Comparison of ENCODE assay signal across 10 mouse cellular contexts in the genomic region with DNA sequence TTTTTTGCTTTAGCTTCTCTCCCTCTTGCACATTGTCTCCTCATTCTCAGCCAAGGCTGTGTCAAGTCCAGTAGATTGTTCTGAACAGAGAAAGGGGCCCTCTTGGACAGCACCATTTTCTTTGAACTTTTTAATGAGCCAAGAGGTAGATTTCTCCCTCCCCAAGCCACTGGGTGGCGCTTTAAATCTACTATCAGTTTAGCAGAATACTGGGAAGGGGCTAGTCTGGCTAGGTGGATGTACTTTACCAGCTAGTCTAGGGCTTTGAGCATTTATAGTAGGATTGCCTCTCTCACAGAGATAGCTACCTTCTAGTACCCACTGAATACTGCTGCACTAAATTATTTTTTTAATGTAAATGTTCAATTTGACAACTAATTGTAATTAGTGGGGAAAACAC. TPM values are rescaled to one million over a fixed set of nuclear protein-coding genes. Genes with fewer than 3 reads are reported as not detected.
DNase-seq lines count a peak whose midpoint lies in the region; ATAC-seq and TF ChIP-seq lines count a peak whose summit lies in the region.
"Had no signal": no experiment of that assay in that cellular context is flagged by ENCODE, and none has a peak within 500 bp of the region (broad histone marks: within the 10 kb centered on the region; RNA-seq: fewer than 3 reads in every experiment).

No protein-coding gene starts in this region.

- H3K27ac ChIP-seq in forebrain, embryonic 11.5 days (ENCODE audit: low read depth, low read length) = no peak overlapping the region
- no peak overlapping the region; the same call in 1 of the 2 replicates for H3K27ac ChIP-seq in midbrain, embryonic 10.5 days (replicated peaks)
- H3K27ac ChIP-seq in cerebellum, adult 2 months (ENCODE audit: insufficient read depth, low read length) = no peak overlapping the region
- H3K27ac ChIP-seq: heart, embryonic 15.5 days had no signal

- peak; percentile 80 for TF ChIP-seq CTCF in Patski (IDR thresholded peaks at IDR 0.05)
- no peak for TF ChIP-seq CTCF in cerebellum, adult 2 months (IDR thresholded peaks at IDR 0.05; ENCODE audit: borderline replicate concordance, insufficient read depth, low read depth, low read length)

- no peaks in the 10 kb centered on the region for H3K9me3 ChIP-seq in forebrain, embryonic 11.5 days (ENCODE audit: control insufficient read depth, low read length)
- H3K9me3 ChIP-seq in midbrain, embryonic 10.5 days (replicated peaks) = no peaks in the 10 kb centered on the region
- H3K9me3 ChIP-seq: heart, embryonic 15.5 days had no signal

- DNase-seq in layer of hippocampus, adult 11-12 months (ENCODE audit: low spot score) = peak; percentile 37
- no peak for DNase-seq in layer of hippocampus, adult 9-10 months (ENCODE audit: low spot score)
- DNase-seq in Patski (ENCODE audit: low read depth, low spot score) = no peak
- DNase-seq in forebrain, embryonic 11.5 days (ENCODE audit: low spot score) = peak; percentile 71
- DNase-seq in midbrain, embryonic 10.5 days (ENCODE audit: low spot score) = peak; percentile 60
- no peak for DNase-seq in cerebellum, adult 11-12 months
- DNase-seq in cerebellum, adult 2 months = no peak

- no peaks in the 10 kb centered on the region for H3K27me3 ChIP-seq in Patski
- no peaks in the 10 kb centered on the region for H3K27me3 ChIP-seq in forebrain, embryonic 11.5 days (ENCODE audit: control insufficient read depth, insufficient read depth, low read length)
- H3K27me3 ChIP-seq in midbrain, embryonic 10.5 days (ENCODE audit: low read depth, poor library complexity, severe bottlenecking) = peaks cover 6% of the 10 kb centered on the region; the same call in 1 of the 2 replicates
- no peaks in the 10 kb centered on the region for H3K27me3 ChIP-seq in cerebellum, adult 2 months (ENCODE audit: control insufficient read depth, insufficient read depth, low read length)
- H3K27me3 ChIP-seq: heart, embryonic 15.5 days had no signal

- CTCF ChIA-PET in Patski (lab: Charles Lee) = interaction anchor here (0.7 to 2.2 kb wide), 12 partner anchors 10 to 64 kb away, joined by 3 to 14 read pairs (median 4); no protein-coding TSS in a partner anchor

- peak; percentile 46 for ATAC-seq in Patski
- ATAC-seq in forebrain, embryonic 11.5 days (replicated peaks; ENCODE audit: low FRiP score) = peak; percentile 82
- ATAC-seq in megakaryocyte progenitor cell, adult 5-6 weeks (replicated peaks; ENCODE audit: poor library complexity) = no peak

- H3K4me1 ChIP-seq in forebrain, embryonic 11.5 days (replicated peaks; ENCODE audit: control insufficient read depth, insufficient read depth, low read length) = no peaks in the 10 kb centered on the region
- H3K4me1 ChIP-seq in midbrain, embryonic 10.5 days = peaks cover 37% of the 10 kb centered on the region
- H3K4me1 ChIP-seq in cerebellum, adult 2 months (ENCODE audit: control insufficient read depth, insufficient read depth, low read length) = no peaks in the 10 kb centered on the region
- H3K4me1 ChIP-seq: heart, embryonic 15.5 days had no signal

- no peak overlapping the region for H3K4me3 ChIP-seq in forebrain, embryonic 11.5 days (ENCODE audit: low read depth, low read length)
- H3K4me3 ChIP-seq in midbrain, embryonic 10.5 days = no peak overlapping the region
- H3K4me3 ChIP-seq in cerebellum, adult 2 months (replicated peaks; ENCODE audit: insufficient read depth, low read depth, low read length) = no peak overlapping the region
- H3K4me3 ChIP-seq: heart, embryonic 15.5 days had no signal

- H3K36me3 ChIP-seq in forebrain, embryonic 11.5 days (ENCODE audit: control insufficient read depth, insufficient read depth, low read length) = no peaks in the 10 kb centered on the region
- H3K36me3 ChIP-seq in midbrain, embryonic 10.5 days = no peaks in the 10 kb centered on the region
- H3K36me3 ChIP-seq: heart, embryonic 15.5 days had no signal

- TF ChIP-seq POLR2A in cerebellum, adult 2 months (IDR thresholded peaks at IDR 0.05; ENCODE audit: borderline replicate concordance, insufficient read depth, low read length) = no peak

- H3K9ac ChIP-seq in forebrain, embryonic 11.5 days (ENCODE audit: low read length) = no peak overlapping the region
- H3K9ac ChIP-seq: heart, embryonic 15.5 days had no signal

- in situ Hi-C loops in Patski (cut with MboI; ENCODE audit: low pct_unique_long_range_greater_than_20kb) = loop anchor here (5.0 kb wide), 1 partner anchor 50 kb away; no protein-coding TSS in a partner anchor

- no peak overlapping the region for H3K4me2 ChIP-seq in forebrain, embryonic 11.5 days (ENCODE audit: low read depth, low read length, severe bottlenecking)
- H3K4me2 ChIP-seq: heart, embryonic 15.5 days had no signal

- WGBS in forebrain, embryonic 11.5 days = 0% methylated on average over 1 of the region's 1 CpGs
- WGBS in midbrain, embryonic 10.5 days = 0% methylated on average over 1 of the region's 1 CpGs
- whole genome bisulfite sequencing in cerebellum, adult 2 months = 9% methylated on average over 1 of the region's 1 CpGs

- POLR2A ChIA-PET in Patski (lab: Charles Lee) = no interaction called here

RNA-seq across cellular contexts. Expression of a gene that starts 20.3 kb away (rescaled TPM):
- polyA plus RNA-seq in Patski (2021) = 1.4 TPM
- 27.2 and 29.9 TPM in 2 replicates for polyA plus RNA-seq in forebrain, embryonic 11.5 days (2014; fragmentation: Nextera tagmentation; extraction: Ambion mirVana)
- polyA plus RNA-seq in midbrain, embryonic 10.5 days (2016; fragmentation: Nextera tagmentation; extraction: Ambion mirVana) = 26.4 and 33.1 TPM in 2 replicates
- 3.8 and 3.9 TPM in 2 replicates for total RNA-seq in megakaryocyte progenitor cell, adult 5-6 weeks (2015)
- 1.3 and 3.3 TPM in 2 replicates for total RNA-seq in megakaryocyte progenitor cell, adult 5-6 weeks (2017)
- 57.5 and 62.5 TPM in 2 replicates for polyA plus RNA-seq in cerebellum, adult 2 months (2012; rRNA removed)

RNA-seq across cellular contexts. Expression of a gene that starts 28.9 kb away (rescaled TPM):
- polyA plus RNA-seq in Patski (2021) = 0.19 TPM
- polyA plus RNA-seq in forebrain, embryonic 11.5 days (2014; fragmentation: Nextera tagmentation; extraction: Ambion mirVana) = 0.91 and 1.5 TPM in 2 replicates
- 1.8 and 2.1 TPM in 2 replicates for polyA plus RNA-seq in midbrain, embryonic 10.5 days (2016; fragmentation: Nextera tagmentation; extraction: Ambion mirVana)
- total RNA-seq in megakaryocyte progenitor cell, adult 5-6 weeks (2015) = 65.0 and 67.1 TPM in 2 replicates
- 90.8 and 94.4 TPM in 2 replicates for total RNA-seq in megakaryocyte progenitor cell, adult 5-6 weeks (2017)
- 2.0 and 2.2 TPM in 2 replicates for polyA plus RNA-seq in cerebellum, adult 2 months (2012; rRNA removed)

RNA-seq across cellular contexts. Expression of a gene that starts 34.2 kb away (rescaled TPM):
- 0.17 TPM for polyA plus RNA-seq in Patski (2021)
- 0.55 TPM in 1 of 2 replicates, not detected in the other for polyA plus RNA-seq in forebrain, embryonic 11.5 days (2014; fragmentation: Nextera tagmentation; extraction: Ambion mirVana)
- 0.17 TPM in 1 of 2 replicates, not detected in the other for polyA plus RNA-seq in midbrain, embryonic 10.5 days (2016; fragmentation: Nextera tagmentation; extraction: Ambion mirVana)
- not detected in 2 replicates for total RNA-seq in megakaryocyte progenitor cell, adult 5-6 weeks (2015)
- not detected in 2 replicates for total RNA-seq in megakaryocyte progenitor cell, adult 5-6 weeks (2017)
- polyA plus RNA-seq in cerebellum, adult 2 months (2012; rRNA removed) = 0.38 and 1.4 TPM in 2 replicates
- polyA plus RNA-seq: heart, embryonic 15.5 days; lung, embryonic 16.5 days had no signal

RNA-seq across cellular contexts. Expression of a gene that starts 52.2 kb away (rescaled TPM):
- not detected for polyA plus RNA-seq in Patski (2021)
- not detected in 2 replicates for polyA plus RNA-seq in forebrain, embryonic 11.5 days (2014; fragmentation: Nextera tagmentation; extraction: Ambion mirVana)
- not detected in 2 replicates for polyA plus RNA-seq in midbrain, embryonic 10.5 days (2016; fragmentation: Nextera tagmentation; extraction: Ambion mirVana)
- total RNA-seq in megakaryocyte progenitor cell, adult 5-6 weeks (2015) = not detected in 2 replicates
- 0.27 TPM in 1 of 2 replicates, not detected in the other for total RNA-seq in megakaryocyte progenitor cell, adult 5-6 weeks (2017)
- 0.16 TPM in 1 of 2 replicates, not detected in the other for polyA plus RNA-seq in cerebellum, adult 2 months (2012; rRNA removed)
- polyA plus RNA-seq: lung, embryonic 16.5 days had no signal

RNA-seq across cellular contexts. Expression of a gene that starts 55.3 kb away (rescaled TPM):
- polyA plus RNA-seq in Patski (2021) = 9.4 TPM
- polyA plus RNA-seq in forebrain, embryonic 11.5 days (2014; fragmentation: Nextera tagmentation; extraction: Ambion mirVana) = 38.8 and 43.7 TPM in 2 replicates
- polyA plus RNA-seq in midbrain, embryonic 10.5 days (2016; fragmentation: Nextera tagmentation; extraction: Ambion mirVana) = 38.3 and 46.7 TPM in 2 replicates
- total RNA-seq in megakaryocyte progenitor cell, adult 5-6 weeks (2015) = not detected in 2 replicates
- total RNA-seq in megakaryocyte progenitor cell, adult 5-6 weeks (2017) = not detected in 2 replicates
- 28.3 and 30.0 TPM in 2 replicates for polyA plus RNA-seq in cerebellum, adult 2 months (2012; rRNA removed)

Comparison
In these comparisons a context has a peak if more than half of its experiments do, and no peak if none do; other contexts are left out.
1. DNase-seq: peak in layer of hippocampus, adult 11-12 months (single experiment), forebrain, embryonic 11.5 days (single experiment) and midbrain, embryonic 10.5 days (single experiment); none in layer of hippocampus, adult 9-10 months (single experiment), Patski (single experiment), cerebellum, adult 11-12 months (single experiment) and cerebellum, adult 2 months (0 of 2).
2. RNA of a gene that starts 20.3 kb away (polyA plus RNA-seq): 57.5 to 62.5 TPM in cerebellum, adult 2 months, 27.2 to 29.9 TPM in forebrain, embryonic 11.5 days and 26.4 to 33.1 TPM in midbrain, embryonic 10.5 days; 1.4 TPM in Patski (single experiment); every median in the first group is over 10 times any median in the second.